Mouse (Mus musculus): ENCODE data around the gene Wars. TPM values are rescaled to one million over a fixed set of nuclear protein-coding genes. Genes with fewer than 3 reads are reported as not detected.

Gene Wars
- polyA plus RNA-seq, 1 experiment from 2014 or later, result 113 TPM

DNA sequence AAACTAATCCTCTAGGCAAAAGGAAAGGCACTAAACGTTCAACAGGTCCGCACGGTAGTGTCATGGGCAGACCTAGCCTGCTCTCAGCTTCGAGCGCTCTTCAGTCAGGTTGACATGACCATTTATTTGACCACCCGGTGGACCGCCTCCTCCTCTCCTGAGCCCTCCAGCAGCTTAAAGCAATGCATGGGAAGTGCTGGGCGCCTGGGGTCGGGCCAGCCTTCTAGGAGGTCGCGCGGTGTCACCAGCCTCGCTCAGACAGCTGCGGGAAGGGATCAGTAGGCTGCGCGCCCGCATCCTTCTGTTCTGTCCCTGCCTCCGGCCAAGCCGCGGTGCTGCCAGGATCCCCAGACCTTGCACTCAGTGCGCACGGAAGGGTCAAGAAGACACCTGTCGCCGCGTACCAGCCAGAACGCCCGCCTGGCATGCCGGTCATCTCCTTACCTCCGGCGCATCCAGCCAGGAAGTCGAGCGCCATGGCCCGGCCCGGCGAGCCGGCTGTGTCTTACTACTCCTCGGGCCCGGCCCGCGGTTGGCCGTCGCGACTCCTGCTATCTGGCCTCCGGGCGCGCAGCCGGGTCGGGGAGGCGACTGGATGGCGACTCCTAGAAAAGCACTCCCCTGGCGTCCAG lies 58.6 kb downstream of the Wars start:
- Histone ChIP-seq H3K4me2 (ENCODE audit: low read length) (peak overlapping the region; percentile 88), H3K9me3 (ENCODE audit: control insufficient read depth, low read length) (no peaks in the 10 kb centered on the region), H3K9ac (replicated peaks; ENCODE audit: low read depth, low read length) (peak overlapping the region; percentile 84), H3K4me1 (replicated peaks; ENCODE audit: control insufficient read depth, insufficient read depth, low read length) (peaks cover 44% of the 10 kb centered on the region), H3K27me3 (replicated peaks; ENCODE audit: control insufficient read depth, insufficient read depth, low read length) (no peaks in the 10 kb centered on the region), H3K4me3 (replicated peaks; ENCODE audit: low read length) (peak overlapping the region; percentile 93), H3K36me3 (ENCODE audit: control insufficient read depth, insufficient read depth) (no peaks in the 10 kb centered on the region), H3K27ac (ENCODE audit: low read length) (peak overlapping the region; percentile 28; the same call in 1 of the 2 replicates)
- WGBS, result 2% methylated on average over 49 of the region's 51 CpGs
- peak; percentile 14 for ATAC-seq

- Histone ChIP-seq H3K4me1 (replicated peaks; ENCODE audit: control insufficient read depth, insufficient read depth, low read length) (peaks cover 42% of the 10 kb centered on the region), H3K36me3 (ENCODE audit: control insufficient read depth, insufficient read depth) (no peaks in the 10 kb centered on the region)
These were observed 59.2 kb downstream of the Wars start for GRCm38 (mm10) chr12:108834786-108835185.

GRCm38 (mm10) chr12:108834337-108834736 lies 59.6 kb downstream of the Wars start:
- ATAC-seq, result no peak
- Histone ChIP-seq H3K4me3 (replicated peaks; ENCODE audit: low read length) (no peak overlapping the region; the same call in 1 of the 2 replicates), H3K9ac (replicated peaks; ENCODE audit: low read depth, low read length) (peak overlapping the region; percentile 84; the same call in 1 of the 2 replicates), H3K4me2 (ENCODE audit: low read length) (peak overlapping the region; percentile 88), H3K9me3 (ENCODE audit: control insufficient read depth, low read length) (no peaks in the 10 kb centered on the region), H3K27ac (ENCODE audit: low read length) (no peak overlapping the region), H3K36me3 (ENCODE audit: control insufficient read depth, insufficient read depth) (no peaks in the 10 kb centered on the region), H3K4me1 (replicated peaks; ENCODE audit: control insufficient read depth, insufficient read depth, low read length) (peaks cover 41% of the 10 kb centered on the region), H3K27me3 (replicated peaks; ENCODE audit: control insufficient read depth, insufficient read depth, low read length) (no peaks in the 10 kb centered on the region)
- 80% methylated on average over 3 of the region's 3 CpGs for WGBS

More at GRCm38 (mm10) chr12:108834786-108835185, 59.2 kb downstream of the Wars start:
- peak overlapping the region; percentile 88 for H3K4me2 ChIP-seq (ENCODE audit: low read length)
- peak overlapping the region; percentile 93 for H3K4me3 ChIP-seq (replicated peaks; ENCODE audit: low read length)
- 28% methylated on average over 5 of the region's 5 CpGs for WGBS
- no peaks in the 10 kb centered on the region for H3K27me3 ChIP-seq (replicated peaks; ENCODE audit: control insufficient read depth, insufficient read depth, low read length)
- no peaks in the 10 kb centered on the region for H3K9me3 ChIP-seq (ENCODE audit: control insufficient read depth, low read length)
- ATAC-seq, result no peak
- no peak overlapping the region for H3K27ac ChIP-seq (ENCODE audit: low read length)
- peak overlapping the region; percentile 84 for H3K9ac ChIP-seq (replicated peaks; ENCODE audit: low read depth, low read length)

DNA sequence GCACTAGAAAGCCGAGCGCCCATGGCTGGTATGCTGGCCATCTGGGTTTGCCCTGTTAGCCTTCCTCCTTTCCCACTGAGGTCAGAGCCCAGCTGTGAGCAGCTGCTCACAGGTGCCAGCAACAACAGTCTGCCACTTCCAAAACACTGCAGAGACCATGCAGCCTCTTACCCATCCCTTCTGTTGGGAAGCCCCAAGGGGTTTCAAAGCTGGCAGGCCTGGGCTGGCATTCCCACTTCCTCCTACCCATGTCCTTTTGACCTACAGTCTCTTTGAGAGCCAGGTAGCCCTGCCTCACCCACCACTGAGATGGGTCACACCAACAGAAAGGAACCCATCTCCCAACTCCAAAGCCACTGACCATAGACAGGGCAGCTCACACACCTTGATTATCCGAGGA lies 60.6 kb downstream of the Wars start:
- peaks cover 41% of the 10 kb centered on the region for H3K4me1 ChIP-seq (replicated peaks; ENCODE audit: control insufficient read depth, insufficient read depth, low read length)
- H3K4me2 ChIP-seq (ENCODE audit: low read length), result no peak overlapping the region
- no peaks in the 10 kb centered on the region for H3K9me3 ChIP-seq (ENCODE audit: control insufficient read depth, low read length)
- no peak for ATAC-seq
- H3K27ac ChIP-seq (ENCODE audit: low read length), result no peak overlapping the region
- no peak overlapping the region for H3K4me3 ChIP-seq (replicated peaks; ENCODE audit: low read length)
- no peaks in the 10 kb centered on the region for H3K27me3 ChIP-seq (replicated peaks; ENCODE audit: control insufficient read depth, insufficient read depth, low read length)
- WGBS, result 91% methylated on average over 3 of the region's 3 CpGs
- H3K36me3 ChIP-seq (ENCODE audit: control insufficient read depth, insufficient read depth), result no peaks in the 10 kb centered on the region
- no peak overlapping the region for H3K9ac ChIP-seq (replicated peaks; ENCODE audit: low read depth, low read length)

GRCm38 (mm10) chr12:108832851-108833250 lies 61.1 kb downstream of the Wars start:
- H3K9me3 ChIP-seq (ENCODE audit: control insufficient read depth, low read length), result no peaks in the 10 kb centered on the region
- no peaks in the 10 kb centered on the region for H3K36me3 ChIP-seq (ENCODE audit: control insufficient read depth, insufficient read depth)
- 85% methylated on average over 8 of the region's 8 CpGs for WGBS
- no peak overlapping the region for H3K4me3 ChIP-seq (replicated peaks; ENCODE audit: low read length)
- ATAC-seq, result no peak
- H3K4me1 ChIP-seq (replicated peaks; ENCODE audit: control insufficient read depth, insufficient read depth, low read length), result peaks cover 35% of the 10 kb centered on the region
- H3K4me2 ChIP-seq (ENCODE audit: low read length), result no peak overlapping the region
- H3K9ac ChIP-seq (replicated peaks; ENCODE audit: low read depth, low read length), result no peak overlapping the region
- no peak overlapping the region for H3K27ac ChIP-seq (ENCODE audit: low read length)
- no peaks in the 10 kb centered on the region for H3K27me3 ChIP-seq (replicated peaks; ENCODE audit: control insufficient read depth, insufficient read depth, low read length)

DNA sequence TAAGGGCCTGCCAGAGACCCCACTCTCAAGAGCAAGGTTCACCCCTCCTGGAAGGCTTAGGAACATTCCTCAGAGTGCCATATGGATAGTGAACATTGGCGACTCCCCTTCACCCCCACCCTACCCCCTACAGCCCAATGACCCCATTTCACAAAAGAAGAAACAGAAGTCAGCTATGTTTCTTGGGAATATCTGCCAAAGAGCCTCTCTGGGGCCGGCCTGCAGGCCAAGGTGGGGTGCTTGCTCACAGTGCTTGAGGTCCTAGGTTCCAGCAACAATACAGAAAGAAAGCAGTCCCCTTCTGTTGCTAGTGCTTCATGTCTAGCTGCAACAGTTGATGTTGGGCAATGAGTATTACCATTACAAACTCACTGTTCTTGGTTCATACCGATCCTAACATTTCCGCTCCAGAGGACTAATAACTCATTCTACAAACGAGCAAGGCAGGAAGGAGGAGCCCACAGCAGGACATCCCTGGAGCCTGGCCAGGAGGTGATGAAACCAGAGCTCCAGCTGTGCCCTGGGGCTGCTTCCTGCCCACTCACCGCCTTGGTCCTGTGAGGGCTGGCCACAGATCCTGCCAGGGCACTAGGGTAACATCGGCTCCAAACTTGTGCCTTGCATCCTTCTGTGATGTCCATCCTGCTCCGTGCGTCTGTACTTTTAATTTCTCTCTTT lies 61.9 kb downstream of the Wars start:
- no peaks in the 10 kb centered on the region for H3K27me3 ChIP-seq (replicated peaks; ENCODE audit: control insufficient read depth, insufficient read depth, low read length)
- 58% methylated on average over 9 of the region's 9 CpGs for WGBS

GRCm38 (mm10) chr12:108830358-108830757 lies 63.6 kb downstream of the Wars start:
- Histone ChIP-seq H3K4me3 (replicated peaks; ENCODE audit: low read length) (no peak overlapping the region), H3K4me2 (ENCODE audit: low read length) (no peak overlapping the region), H3K27ac (ENCODE audit: low read length) (no peak overlapping the region), H3K36me3 (ENCODE audit: control insufficient read depth, insufficient read depth) (no peaks in the 10 kb centered on the region; the same call in 1 of the 2 replicates), H3K9ac (replicated peaks; ENCODE audit: low read depth, low read length) (no peak overlapping the region), H3K4me1 (replicated peaks; ENCODE audit: control insufficient read depth, insufficient read depth, low read length) (peaks cover 20% of the 10 kb centered on the region), H3K27me3 (replicated peaks; ENCODE audit: control insufficient read depth, insufficient read depth, low read length) (no peaks in the 10 kb centered on the region), H3K9me3 (ENCODE audit: control insufficient read depth, low read length) (no peaks in the 10 kb centered on the region)
- 87% methylated on average over 6 of the region's 6 CpGs for WGBS
- no peak for ATAC-seq

More for the DNA sequence above, 61.9 kb downstream of the Wars start:
- no peaks in the 10 kb centered on the region for H3K36me3 ChIP-seq (ENCODE audit: control insufficient read depth, insufficient read depth)
- peaks cover 28% of the 10 kb centered on the region for H3K4me1 ChIP-seq (replicated peaks; ENCODE audit: control insufficient read depth, insufficient read depth, low read length)
- no peak overlapping the region for H3K4me2 ChIP-seq (ENCODE audit: low read length)
- ATAC-seq, result no peak
- H3K9ac ChIP-seq (replicated peaks; ENCODE audit: low read depth, low read length), result no peak overlapping the region
- H3K4me3 ChIP-seq (replicated peaks; ENCODE audit: low read length), result no peak overlapping the region
- no peak overlapping the region for H3K27ac ChIP-seq (ENCODE audit: low read length)
- no peaks in the 10 kb centered on the region for H3K9me3 ChIP-seq (ENCODE audit: control insufficient read depth, low read length)

DNA sequence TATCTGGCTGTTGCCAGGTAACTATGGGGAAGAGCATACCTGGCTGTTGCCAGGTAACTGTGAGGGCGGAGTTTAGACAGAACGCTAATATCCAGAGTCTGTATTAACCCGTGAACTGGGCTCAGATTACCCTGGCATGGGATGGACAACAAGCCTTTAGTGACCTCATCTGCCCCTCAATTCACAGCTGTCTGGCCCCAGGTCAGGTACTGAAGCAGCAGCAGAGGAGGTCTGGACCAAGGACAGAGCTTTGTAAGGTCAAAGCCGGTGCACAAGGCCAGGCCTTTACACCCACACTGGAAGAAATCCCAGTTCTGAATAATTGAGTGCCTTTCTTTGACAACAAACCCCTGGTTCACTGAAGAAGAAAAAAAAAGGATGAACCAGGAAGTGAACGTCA lies 64.3 kb downstream of the Wars start:
- no peak for ATAC-seq
- no peaks in the 10 kb centered on the region for H3K9me3 ChIP-seq (ENCODE audit: control insufficient read depth, low read length)
- peaks cover 14% of the 10 kb centered on the region for H3K4me1 ChIP-seq (replicated peaks; ENCODE audit: control insufficient read depth, insufficient read depth, low read length)
- no peaks in the 10 kb centered on the region; the same call in 1 of the 2 replicates for H3K36me3 ChIP-seq (ENCODE audit: control insufficient read depth, insufficient read depth)
- no peak overlapping the region for H3K27ac ChIP-seq (ENCODE audit: low read length)
- WGBS, result 82% methylated on average over 5 of the region's 5 CpGs
- no peak overlapping the region for H3K4me2 ChIP-seq (ENCODE audit: low read length)
- H3K4me3 ChIP-seq (replicated peaks; ENCODE audit: low read length), result no peak overlapping the region
- H3K27me3 ChIP-seq (replicated peaks; ENCODE audit: control insufficient read depth, insufficient read depth, low read length), result no peaks in the 10 kb centered on the region
- H3K9ac ChIP-seq (replicated peaks; ENCODE audit: low read depth, low read length), result no peak overlapping the region

- Histone ChIP-seq H3K9me3 (ENCODE audit: control insufficient read depth, low read length) (no peaks in the 10 kb centered on the region), H3K27me3 (replicated peaks; ENCODE audit: control insufficient read depth, insufficient read depth, low read length) (no peaks in the 10 kb centered on the region), H3K4me1 (replicated peaks; ENCODE audit: control insufficient read depth, insufficient read depth, low read length) (peaks cover 3% of the 10 kb centered on the region), H3K4me3 (replicated peaks; ENCODE audit: low read length) (no peak overlapping the region), H3K36me3 (ENCODE audit: control insufficient read depth, insufficient read depth) (no peaks in the 10 kb centered on the region; the same call in 1 of the 2 replicates), H3K4me2 (ENCODE audit: low read length) (no peak overlapping the region), H3K27ac (ENCODE audit: low read length) (no peak overlapping the region), H3K9ac (replicated peaks; ENCODE audit: low read depth, low read length) (no peak overlapping the region)
- WGBS, result 96% methylated on average over 6 of the region's 6 CpGs
- ATAC-seq, result no peak
These were observed 66.3 kb downstream of the Wars start for GRCm38 (mm10) chr12:108827641-108828040.
